8 mouse cellular contexts compared by ENCODE assay signal in genomic region chr17:29249512-29249911, GRCm38 (mm10). TPM values are rescaled to one million over a fixed set of nuclear protein-coding genes. Genes with fewer than 3 reads are reported as not detected.
DNase-seq lines count a peak whose midpoint lies in the region; ATAC-seq and TF ChIP-seq lines count a peak whose summit lies in the region.

No protein-coding gene starts in this region.

- H3K4me3 ChIP-seq in left cerebral cortex, adult 2 months, result no peak overlapping the region
- H3K4me3 ChIP-seq in bone marrow, adult 2 months (replicated peaks; ENCODE audit: control insufficient read depth, low read depth, low read length), result no peak overlapping the region
- no peak overlapping the region for H3K4me3 ChIP-seq in forebrain, embryonic 16.5 days (replicated peaks; ENCODE audit: low read length)

- no peaks in the 10 kb centered on the region for H3K9me3 ChIP-seq in forebrain, embryonic 16.5 days (ENCODE audit: control insufficient read depth, low read length)

- peaks cover 2% of the 10 kb centered on the region; the same call in 1 of the 2 replicates for H3K36me3 ChIP-seq in forebrain, embryonic 16.5 days (ENCODE audit: control insufficient read depth, insufficient read depth)

- no peak for ATAC-seq in forebrain, embryonic 16.5 days

- no peak overlapping the region for H3K27ac ChIP-seq in left cerebral cortex, adult 2 months
- H3K27ac ChIP-seq in bone marrow, adult 2 months (ENCODE audit: control insufficient read depth, insufficient read depth, low read depth, low read length, poor library complexity), result no peak overlapping the region
- H3K27ac ChIP-seq in forebrain, embryonic 16.5 days (ENCODE audit: low read length), result no peak overlapping the region

- H3K4me1 ChIP-seq in bone marrow, adult 2 months (ENCODE audit: control insufficient read depth, insufficient read depth, low read length), result no peaks in the 10 kb centered on the region
- peaks cover 22% of the 10 kb centered on the region for H3K4me1 ChIP-seq in forebrain, embryonic 16.5 days (replicated peaks; ENCODE audit: control insufficient read depth, insufficient read depth, low read length)

- no peak for TF ChIP-seq POLR2A in bone marrow, adult 2 months (IDR thresholded peaks at IDR 0.05; ENCODE audit: borderline replicate concordance, control insufficient read depth, low read depth, low read length)

- DNase-seq in left cerebral cortex, adult 2 months (ENCODE audit: extremely low spot score in 1 of 2, low spot score in 2 of 2), result no peak
- no peak for DNase-seq in left cerebral cortex, adult 18-20 months (ENCODE audit: low spot score in 2 of 2)
- peak; percentile 28 for DNase-seq in NIH3T3 (ENCODE audit: low read depth)
- DNase-seq in kidney, postnatal 36 days, result peak; percentile 75 to 85
- DNase-seq in layer of hippocampus, adult 11-12 months (ENCODE audit: low spot score), result no peak
- no peak for DNase-seq in urinary bladder, postnatal 25 days (ENCODE audit: low spot score)

- intact Hi-C loops in left cerebral cortex, adult 2 months (cut with DNase I), result loop anchor here (5.0 kb wide), 2 partner anchors 152 to 202 kb away; no protein-coding TSS in a partner anchor

- no peak overlapping the region for H3K9ac ChIP-seq in forebrain, embryonic 16.5 days (replicated peaks; ENCODE audit: low read depth, low read length)

- H3K27me3 ChIP-seq in forebrain, embryonic 16.5 days (replicated peaks; ENCODE audit: control insufficient read depth, insufficient read depth, low read length), result no peaks in the 10 kb centered on the region

- whole genome bisulfite sequencing in bone marrow, adult 2 months, result 61% methylated on average over 9 of the region's 9 CpGs
- WGBS in forebrain, embryonic 16.5 days, result 63% methylated on average over 9 of the region's 9 CpGs

- no peak overlapping the region for H3K4me2 ChIP-seq in forebrain, embryonic 16.5 days (ENCODE audit: low read length)

- TF ChIP-seq CTCF in left cerebral cortex, adult 2 months (IDR thresholded peaks at IDR 0.05), result peak; percentile 36
- peak; percentile 30; the same call in 1 of the 2 replicates for TF ChIP-seq CTCF in bone marrow, adult 2 months (IDR thresholded peaks at IDR 0.05; ENCODE audit: control insufficient read depth, insufficient read depth, low read length)

RNA-seq across cellular contexts. Expression of gene Cpne5, which starts 11.5 kb away (rescaled TPM):
- 100 to 1,000 TPM; 141 to 148 TPM for total RNA-seq in left cerebral cortex, adult 2 months (2021)
- total RNA-seq in left cerebral cortex, adult 18-20 months (2021), result 100 to 1,000 TPM; 161 to 173 TPM
- 0.50 and 0.92 TPM in 2 replicates for polyA plus RNA-seq in bone marrow, adult 2 months (2011; ENCODE audit: insufficient read depth, insufficient read length, low replicate concordance, missing spikeins)
- polyA plus RNA-seq in forebrain, embryonic 16.5 days (2015; fragmentation: Nextera tagmentation; extraction: Ambion mirVana), result 25.0 and 35.5 TPM in 2 replicates

RNA-seq across cellular contexts. Expression of gene Ppil1, which starts 14.5 kb away (rescaled TPM):
- total RNA-seq in left cerebral cortex, adult 2 months (2021), result 10 to 100 TPM; 19.8 to 20.0 TPM
- total RNA-seq in left cerebral cortex, adult 18-20 months (2021), result 10 to 100 TPM; 17.9 to 19.3 TPM
- 36.2 and 51.6 TPM in 2 replicates for polyA plus RNA-seq in bone marrow, adult 2 months (2011; ENCODE audit: insufficient read depth, insufficient read length, low replicate concordance, missing spikeins)
- 118 and 125 TPM in 2 replicates for polyA plus RNA-seq in forebrain, embryonic 16.5 days (2015; fragmentation: Nextera tagmentation; extraction: Ambion mirVana)

RNA-seq across cellular contexts. Expression of gene BC004004, which starts 19.1 kb away (rescaled TPM):
- total RNA-seq in left cerebral cortex, adult 2 months (2021), result 10 to 100 TPM; 78.9 to 85.0 TPM
- total RNA-seq in left cerebral cortex, adult 18-20 months (2021), result 100 to 1,000 TPM in 1 of 2 experiments, 10 to 100 TPM in 1; 95.0 to 100 TPM
- polyA plus RNA-seq in bone marrow, adult 2 months (2011; ENCODE audit: insufficient read depth, insufficient read length, low replicate concordance, missing spikeins), result 35.1 and 81.6 TPM in 2 replicates
- polyA plus RNA-seq in forebrain, embryonic 16.5 days (2015; fragmentation: Nextera tagmentation; extraction: Ambion mirVana), result 102 and 108 TPM in 2 replicates

Comparison
In these comparisons a context has a peak if more than half of its experiments do, and no peak if none do; other contexts are left out.
1. DNase-seq: peak in NIH3T3 (single experiment) and kidney, postnatal 36 days (2 of 2); none in left cerebral cortex, adult 2 months (0 of 2), left cerebral cortex, adult 18-20 months (0 of 2), layer of hippocampus, adult 11-12 months (single experiment) and urinary bladder, postnatal 25 days (single experiment).